8 mouse cellular contexts compared by ENCODE assay signal in genomic region chr8:120227891-120228591, GRCm38 (mm10). TPM values are rescaled to one million over a fixed set of nuclear protein-coding genes. Genes with fewer than 3 reads are reported as not detected.
DNase-seq lines count a peak whose midpoint lies in the region; ATAC-seq and TF ChIP-seq lines count a peak whose summit lies in the region.

Gene Gse1, plus strand, starts transcription at chr8:120228456.

- H3K79me2 ChIP-seq in macrophage (ENCODE audit: inconsistent target): no peaks in the 10 kb centered on the region

- no peaks in the 10 kb centered on the region for H3K9me3 ChIP-seq in megakaryocyte, embryonic 14.5 days
- H3K9me3 ChIP-seq in hindbrain, postnatal 0 days (ENCODE audit: low read length): no peaks in the 10 kb centered on the region

- intact Hi-C loops in gastrocnemius, postnatal 14 days (cut with DNase I; ENCODE audit: low total_unique reads): no loop called here

- no peaks in the 10 kb centered on the region for H3K36me3 ChIP-seq in megakaryocyte, embryonic 14.5 days (replicated peaks; ENCODE audit: low read length)
- H3K36me3 ChIP-seq in hindbrain, postnatal 0 days (ENCODE audit: insufficient read depth, low read length): no peaks in the 10 kb centered on the region
- H3K36me3 ChIP-seq in macrophage (ENCODE audit: inconsistent target): no peaks in the 10 kb centered on the region

- WGBS in hindbrain, postnatal 0 days: 3% methylated on average over 26 of the region's 52 CpGs
- WGBS in macrophage (ENCODE audit: missing documents): 15% methylated on average over 41 of the region's 52 CpGs

- peak within 1 kb of the TSS; percentile 70 for H3K9ac ChIP-seq in hindbrain, postnatal 0 days (replicated peaks; ENCODE audit: low read length)

- DNase-seq in cerebellum, postnatal 4 days (ENCODE audit: low spot score in 2 of 2): peak; percentile 55 to 73
- DNase-seq in gastrocnemius, postnatal 14 days: peak; percentile 91
- peak; percentile 86 for DNase-seq in hindbrain, postnatal 0 days (ENCODE audit: low spot score)
- peak; percentile 45 to 67 for DNase-seq in left cerebral cortex, adult 8-10 months (ENCODE audit: low spot score in 2 of 2)
- DNase-seq in right cerebral cortex, postnatal 4 days: peak; percentile 71

- ATAC-seq in megakaryocyte, adult 5-6 weeks (ENCODE audit: poor library complexity, severe bottlenecking): no peak
- ATAC-seq in hindbrain, postnatal 0 days: peak; percentile 74

- H3K27me3 ChIP-seq in megakaryocyte, embryonic 14.5 days (replicated peaks): peaks cover 94% of the 10 kb centered on the region
- no peaks in the 10 kb centered on the region for H3K27me3 ChIP-seq in hindbrain, postnatal 0 days (ENCODE audit: insufficient read depth, low read length)

- no peak for TF ChIP-seq CTCF in hindbrain, postnatal 0 days (IDR thresholded peaks at IDR 0.05; ENCODE audit: low read depth)

- H3K4me1 ChIP-seq in megakaryocyte, embryonic 14.5 days: peaks cover 52% of the 10 kb centered on the region
- peaks cover 33% of the 10 kb centered on the region; the same call in 1 of the 2 replicates for H3K4me1 ChIP-seq in hindbrain, postnatal 0 days (ENCODE audit: insufficient read depth, low read length)

- H3K4me2 ChIP-seq in hindbrain, postnatal 0 days (ENCODE audit: low read depth, low read length): peak within 1 kb of the TSS; percentile 80

- H3K27ac ChIP-seq in hindbrain, postnatal 0 days: peak within 1 kb of the TSS; percentile 70; the same call in 1 of the 2 replicates
- no peak within 1 kb of the TSS for H3K27ac ChIP-seq in macrophage

- peak within 1 kb of the TSS; percentile 90 for H3K4me3 ChIP-seq in megakaryocyte, embryonic 14.5 days (replicated peaks)
- H3K4me3 ChIP-seq in hindbrain, postnatal 0 days (ENCODE audit: low read length): peak within 1 kb of the TSS; percentile 54
- no peak within 1 kb of the TSS for H3K4me3 ChIP-seq in macrophage (ENCODE audit: inconsistent target)

RNA-seq across cellular contexts. Expression of gene Gse1, which starts in this region (rescaled TPM):
- 163 and 212 TPM in 2 replicates for polyA plus RNA-seq in megakaryocyte, embryonic 14.5 days (2012; ENCODE audit: insufficient read depth, low replicate concordance)
- 17.1 and 18.3 TPM in 2 replicates for total RNA-seq in megakaryocyte, adult 5-6 weeks (2015)
- 6.1 and 11.4 TPM in 2 replicates for total RNA-seq in megakaryocyte, adult 5-6 weeks (2017)
- total RNA-seq in gastrocnemius, postnatal 14 days (2021): 10 to 100 TPM; 22.7 to 28.7 TPM
- total RNA-seq in hindbrain, postnatal 0 days (2014; rRNA removed): 37.5 and 48.3 TPM in 2 replicates
- polyA plus RNA-seq in hindbrain, postnatal 0 days (2015; fragmentation: Nextera tagmentation; extraction: Ambion mirVana): 12.3 and 13.4 TPM in 2 replicates
- 10 to 100 TPM; 71.5 to 78.0 (median 73.1) TPM for total RNA-seq in left cerebral cortex, adult 8-10 months (2022)
- 10 to 100 TPM; 16.0 to 60.2 (median 36.6) TPM for total RNA-seq in macrophage (2018; cell fraction: chromatin; rRNA removed)
- 10 to 100 TPM in 23 of 26 experiments, 1 to 10 TPM in 3; 5.9 to 22.4 (median 16.6) TPM for total RNA-seq in macrophage (2018; cell fraction: cytosol; rRNA removed)
- total RNA-seq in macrophage (2018; cell fraction: nucleus; rRNA removed): 10 to 100 TPM; 17.6 to 38.4 (median 28.3) TPM
- 10.2 to 10.8 TPM (median 10.3 TPM) in 3 replicates for polyA plus RNA-seq in macrophage (2018)

Comparison
In these comparisons a context has a peak if more than half of its experiments do, and no peak if none do; other contexts are left out.
1. RNA of gene Gse1 (polyA plus RNA-seq): 163 to 212 TPM in megakaryocyte, embryonic 14.5 days; 12.3 to 13.4 TPM in hindbrain, postnatal 0 days and 10.2 to 10.8 TPM in macrophage; every median in the first group is over 10 times any median in the second.
2. Peak in every context shown above with its lines, with median percentiles within 50 percentile points of each other: DNase-seq.